Mouse (Mus musculus) liver, embryonic 13.5 days (tissue): ENCODE data around the gene Olfr11. TPM values are rescaled to one million over a fixed set of nuclear protein-coding genes. Genes with fewer than 3 reads are reported as not detected.

ENCODE experiments used
- ATAC-seq: fragments of 200-750 bp; cut with Nextera tagmentation; 2 replicates; pipeline ENCODE4 v1.8.0; 2017; ENCODE audit warnings: low read depth, mild to moderate bottlenecking, moderate number of reproducible peaks, moderate library complexity
- DNase-seq: peaks from one replicate; pipeline ENCODE4 v3.0.0; 2022
- H3K27ac ChIP-seq: fragments of 300-500 bp; sonication (generic); 2 replicates; pipeline ENCODE4 v1.5.1; 2015; ENCODE audit warnings: moderate library complexity, mild to moderate bottlenecking, inconsistent platforms
- H3K27me3 ChIP-seq: fragments of 300-500 bp; sonication (generic); 2 replicates; pipeline ENCODE4 v1.6.1; 2015; ENCODE audit warnings: mild to moderate bottlenecking, inconsistent platforms
- H3K36me3 ChIP-seq: fragments of 300-500 bp; sonication (generic); 2 replicates; pipeline ENCODE4 v1.6.1; 2015; ENCODE audit warnings: mild to moderate bottlenecking, inconsistent platforms
- H3K4me1 ChIP-seq: fragments of 300-500 bp; sonication (generic); replicated peaks from 2 replicates; pipeline ENCODE4 v1.6.1; 2015; ENCODE audit warnings: inconsistent platforms
- H3K4me2 ChIP-seq: fragments of 300-500 bp; sonication (generic); 2 replicates; pipeline ENCODE4 v1.6.1; 2015; ENCODE audit warnings: inconsistent platforms, mild to moderate bottlenecking, moderate library complexity
- H3K4me3 ChIP-seq: fragments of 300-500 bp; sonication (generic); replicated peaks from 2 replicates; pipeline ENCODE4 v1.5.1; 2015; ENCODE audit warnings: mild to moderate bottlenecking, inconsistent platforms
- H3K9ac ChIP-seq: fragments of 300-500 bp; sonication (generic); 2 replicates; pipeline ENCODE4 v1.6.1; 2015; ENCODE audit warnings: mild to moderate bottlenecking, inconsistent platforms
- H3K9me3 ChIP-seq: fragments of 300-500 bp; sonication (generic); replicated peaks from 2 replicates; pipeline ENCODE4 v1.6.1; 2016; ENCODE audit warnings: inconsistent platforms
- WGBS: fragments of 180-500 bp; shearing (Covaris S2); methylation state at CpG from one replicate; pipeline ENCODE4 v1.1.7; 2015; ENCODE audit not compliant: insufficient replicate concordance; 5-methylcytosine and 5-hydroxymethylcytosine counted together
- polyA plus RNA-seq: library from polyadenylated mRNA; unstranded; fragments of >200 nt; fragmentation: Nextera tagmentation; extraction: Ambion mirVana; gene quantifications from 2 replicates; pipeline ENCODE4 v1.2.1, GENCODE M21; 2015

The Olfr11 gene
- polyA plus RNA-seq = not detected in 2 replicates

GRCm38 (mm10) chr13:21642418-21642817 lies at the start of gene Olfr11:
Olfr11 (minus strand) TSS chr13:21642518.
- no peak for DNase-seq
- H3K4me2 ChIP-seq = no peak within 1 kb of the TSS
- no peaks in the 10 kb centered on the region for H3K27me3 ChIP-seq
- H3K9me3 ChIP-seq = no peaks in the 10 kb centered on the region
- no peaks in the 10 kb centered on the region for H3K36me3 ChIP-seq
- no peak for ATAC-seq
- 74% methylated on average over 2 of the region's 2 CpGs for WGBS
- H3K9ac ChIP-seq = no peak within 1 kb of the TSS
- no peak within 1 kb of the TSS for H3K27ac ChIP-seq
- no peak within 1 kb of the TSS for H3K4me3 ChIP-seq
- no peaks in the 10 kb centered on the region for H3K4me1 ChIP-seq

GRCm38 (mm10) chr13:21677305-21677704 lies 35.0 kb upstream of the Olfr11 start, which contains the start of gene Olfr1360:
Olfr1360 (minus strand) TSS chr13:21677405.
- H3K4me1 ChIP-seq = no peaks in the 10 kb centered on the region
- H3K9ac ChIP-seq = no peak within 1 kb of the TSS
- no peaks in the 10 kb centered on the region for H3K9me3 ChIP-seq
- H3K36me3 ChIP-seq = no peaks in the 10 kb centered on the region
- ATAC-seq (no peak), DNase-seq (no peak)
- no peak within 1 kb of the TSS for H3K4me2 ChIP-seq
- no peaks in the 10 kb centered on the region for H3K27me3 ChIP-seq
- no peak within 1 kb of the TSS for H3K27ac ChIP-seq
- H3K4me3 ChIP-seq = no peak within 1 kb of the TSS
- WGBS = 60% methylated on average over 2 of the region's 2 CpGs

- DNase-seq = no peak
- Histone ChIP-seq H3K4me1 (no peaks in the 10 kb centered on the region), H3K4me2 (no peak within 1 kb of the TSS), H3K9me3 (no peaks in the 10 kb centered on the region), H3K4me3 (no peak within 1 kb of the TSS), H3K9ac (no peak within 1 kb of the TSS), H3K27me3 (no peaks in the 10 kb centered on the region), H3K36me3 (no peaks in the 10 kb centered on the region), H3K27ac (no peak within 1 kb of the TSS)
- 62% methylated on average over 2 of the region's 2 CpGs for WGBS
- no peak for ATAC-seq
These were observed 21.0 kb upstream of the Olfr11 start, which contains the start of gene Olfr1361 for GRCm38 (mm10) chr13:21663286-21663685. Olfr1361 (minus strand) TSS chr13:21663386.

- DNase-seq = no peak
- no peak for ATAC-seq
- Histone ChIP-seq H3K4me2 (no peak within 1 kb of the TSS), H3K4me3 (no peak within 1 kb of the TSS), H3K9me3 (no peaks in the 10 kb centered on the region), H3K9ac (no peak within 1 kb of the TSS), H3K27me3 (no peaks in the 10 kb centered on the region), H3K27ac (no peak within 1 kb of the TSS), H3K4me1 (no peaks in the 10 kb centered on the region), H3K36me3 (no peaks in the 10 kb centered on the region)
These were observed 28.4 kb downstream of the Olfr11 start, which contains the start of gene Olfr1362 for GRCm38 (mm10) chr13:21613922-21614321. Olfr1362 (minus strand) TSS chr13:21614022.

GRCm38 (mm10) chr13:21591618-21592017 lies 50.7 kb downstream of the Olfr11 start:
- H3K4me2 ChIP-seq = no peak overlapping the region
- no peaks in the 10 kb centered on the region for H3K9me3 ChIP-seq
- DNase-seq (no peak), ATAC-seq (no peak)
- no peak overlapping the region for H3K9ac ChIP-seq
- H3K36me3 ChIP-seq = no peaks in the 10 kb centered on the region
- no peak overlapping the region for H3K4me3 ChIP-seq
- no peaks in the 10 kb centered on the region for H3K27me3 ChIP-seq
- no peaks in the 10 kb centered on the region for H3K4me1 ChIP-seq
- H3K27ac ChIP-seq = no peak overlapping the region
- WGBS = 31% methylated on average over 2 of the region's 2 CpGs

Other genes starting within 250 kb of the Olfr11 start
- 30.1 and 33.6 TPM in 2 replicates for gene Zkscan3, start 239.8 kb downstream of the Olfr11 start, polyA plus RNA-seq
- 1.6 and 1.7 TPM in 2 replicates for gene Pgbd1, start 201.5 kb downstream of the Olfr11 start, polyA plus RNA-seq
- 7.0 and 7.6 TPM in 2 replicates for gene Zscan26, start 188.8 kb downstream of the Olfr11 start, polyA plus RNA-seq
- 0.86 and 0.92 TPM in 2 replicates for gene Nkapl, start 174.0 kb downstream of the Olfr11 start, polyA plus RNA-seq
- gene Zkscan4, start 163.6 kb downstream of the Olfr11 start, polyA plus RNA-seq = 0.33 and 0.38 TPM in 2 replicates
- not detected in 2 replicates for gene Gm10065, start 163.1 kb downstream of the Olfr11 start, polyA plus RNA-seq
- 0.65 and 0.77 TPM in 2 replicates for gene AK157302, start 147.3 kb downstream of the Olfr11 start, polyA plus RNA-seq
- gene Gm11273, start 141.1 kb downstream of the Olfr11 start, polyA plus RNA-seq = 6.6 and 7.4 TPM in 2 replicates
- gene Zkscan8, start 111.4 kb downstream of the Olfr11 start, polyA plus RNA-seq = 1.1 and 1.2 TPM in 2 replicates
- gene Olfr1366, start 99.7 kb downstream of the Olfr11 start, polyA plus RNA-seq = not detected in 2 replicates
- gene Olfr1535, start 82.6 kb downstream of the Olfr11 start, polyA plus RNA-seq = not detected in 2 replicates
- gene Olfr1364, start 60.8 kb downstream of the Olfr11 start, polyA plus RNA-seq = not detected in 2 replicates
- not detected in 2 replicates for gene Olfr1362, start 28.5 kb downstream of the Olfr11 start, polyA plus RNA-seq
- not detected in 2 replicates for gene Olfr1361, start 20.9 kb upstream of the Olfr11 start, polyA plus RNA-seq
- not detected in 2 replicates for gene Olfr1360, start 34.9 kb upstream of the Olfr11 start, polyA plus RNA-seq
- gene Olfr1359, start 55.6 kb upstream of the Olfr11 start, polyA plus RNA-seq = not detected in 2 replicates
- 1.8 and 3.0 TPM in 2 replicates for gene Hist1h2bl, start 73.6 kb upstream of the Olfr11 start, polyA plus RNA-seq
- 15.6 and 39.6 TPM in 2 replicates for gene Hist1h2ai, start 73.9 kb upstream of the Olfr11 start, polyA plus RNA-seq
- gene Hist1h3h, start 75.1 kb upstream of the Olfr11 start, polyA plus RNA-seq = 5.8 and 11.7 TPM in 2 replicates
- gene Hist1h2bm, start 79.5 kb upstream of the Olfr11 start, polyA plus RNA-seq = 4.3 and 8.6 TPM in 2 replicates
- 0.41 and 0.81 TPM in 2 replicates for gene Hist1h4j, start 92.5 kb upstream of the Olfr11 start, polyA plus RNA-seq
- 2.8 and 5.6 TPM in 2 replicates for gene Hist1h4k, start 108.0 kb upstream of the Olfr11 start, polyA plus RNA-seq
- gene Hist1h2ak, start 111.3 kb upstream of the Olfr11 start, polyA plus RNA-seq = 30.8 and 91.0 TPM in 2 replicates
- gene Hist1h2bn, start 111.6 kb upstream of the Olfr11 start, polyA plus RNA-seq = 4.4 and 14.4 TPM in 2 replicates
- gene Hist1h1b, start 138.1 kb upstream of the Olfr11 start, polyA plus RNA-seq = 37.3 and 37.6 TPM in 2 replicates
- 164 and 194 TPM in 2 replicates for gene Hist1h3i, start 140.9 kb upstream of the Olfr11 start, polyA plus RNA-seq
- 5.8 and 15.9 TPM in 2 replicates for gene Hist1h2an, start 144.7 kb upstream of the Olfr11 start, polyA plus RNA-seq
- gene Hist1h2bp, start 144.9 kb upstream of the Olfr11 start, polyA plus RNA-seq = 2.8 and 3.8 TPM in 2 replicates
- gene Hist1h2bq, start 167.7 kb upstream of the Olfr11 start, polyA plus RNA-seq = 22.0 and 34.4 TPM in 2 replicates
- 1.4 and 1.6 TPM in 2 replicates for gene Hist1h2ao, start 167.9 kb upstream of the Olfr11 start, polyA plus RNA-seq
- gene Hist1h4m, start 169.2 kb upstream of the Olfr11 start, polyA plus RNA-seq = not detected in 2 replicates
- gene Hist1h4n, start 189.7 kb upstream of the Olfr11 start, polyA plus RNA-seq = 14.8 and 21.6 TPM in 2 replicates
- gene Hist1h2ap, start 191.0 kb upstream of the Olfr11 start, polyA plus RNA-seq = 4,833 and 5,264 TPM in 2 replicates
- gene Hist1h2br, start 191.2 kb upstream of the Olfr11 start, polyA plus RNA-seq = 22.5 and 35.7 TPM in 2 replicates